Comparison of ENCODE assay signal across 9 mouse cellular contexts in the genomic region with DNA sequence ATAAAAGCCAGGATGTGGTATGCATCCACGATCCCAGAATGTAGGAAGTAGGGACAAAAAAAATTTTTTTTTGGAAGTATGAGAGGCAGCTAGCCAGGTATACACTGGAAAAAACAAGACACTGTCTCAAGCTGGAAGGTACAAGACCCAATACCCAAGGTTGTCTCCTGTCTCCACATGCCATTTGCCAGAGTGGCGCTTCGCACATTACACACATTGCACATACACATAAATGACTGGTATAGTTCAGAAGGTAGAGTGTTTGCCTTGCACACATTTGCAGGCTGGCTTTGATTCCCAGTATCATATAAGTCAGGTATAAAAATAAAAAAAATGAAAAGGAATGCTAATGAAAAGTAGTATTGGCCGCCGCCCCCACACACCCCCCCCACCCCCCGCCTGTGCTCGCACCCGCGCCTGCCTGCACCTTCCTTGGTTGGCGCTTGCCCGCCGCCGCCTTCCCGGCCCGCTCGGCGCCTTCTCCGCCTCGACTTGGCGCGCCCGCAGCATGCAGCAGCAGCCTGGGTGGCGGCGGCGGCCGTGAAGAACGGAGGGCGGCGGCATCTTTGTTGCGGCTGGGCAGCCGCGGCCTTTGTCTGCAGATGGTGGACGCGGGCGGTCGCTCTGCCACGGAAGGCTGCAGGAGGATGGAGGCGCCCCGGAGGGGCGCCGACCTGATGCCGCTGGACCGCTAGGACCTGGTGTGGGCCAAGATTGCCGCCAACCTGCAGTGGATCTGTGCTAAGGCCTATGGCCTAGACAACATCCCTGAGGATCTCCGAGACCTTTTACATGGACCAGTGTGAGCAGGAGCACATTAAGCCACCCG.
DNase-seq lines count a peak whose midpoint lies in the region; ATAC-seq and TF ChIP-seq lines count a peak whose summit lies in the region.
"Had no signal": no experiment of that assay in that cellular context is flagged by ENCODE, and none has a peak within 500 bp of the region (broad histone marks: within the 10 kb centered on the region; RNA-seq: fewer than 3 reads in every experiment).

No protein-coding gene starts in this region.

- H3K9me3 ChIP-seq in heart, embryonic 11.5 days (replicated peaks; ENCODE audit: control insufficient read depth, low read length), result no peaks in the 10 kb centered on the region
- H3K9me3 ChIP-seq in embryonic facial prominence, embryonic 13.5 days, result no peaks in the 10 kb centered on the region
- no peaks in the 10 kb centered on the region for H3K9me3 ChIP-seq in intestine, postnatal 0 days (ENCODE audit: control insufficient read depth)
- H3K9me3 ChIP-seq: G1E had no signal

- no peaks in the 10 kb centered on the region for H3K27me3 ChIP-seq in heart, embryonic 11.5 days (ENCODE audit: control insufficient read depth, insufficient read depth, low read length)
- peaks cover 3% of the 10 kb centered on the region; the same call in 1 of the 2 replicates for H3K27me3 ChIP-seq in embryonic facial prominence, embryonic 13.5 days
- H3K27me3 ChIP-seq in intestine, postnatal 0 days (replicated peaks; ENCODE audit: control insufficient read depth, insufficient read depth, low read length), result no peaks in the 10 kb centered on the region

- H3K9ac ChIP-seq in heart, embryonic 11.5 days (ENCODE audit: low read depth, low read length), result peak overlapping the region; percentile 67
- H3K9ac ChIP-seq in embryonic facial prominence, embryonic 13.5 days, result peak overlapping the region; percentile 67
- no peak overlapping the region for H3K9ac ChIP-seq in intestine, postnatal 0 days (ENCODE audit: low read depth, low read length)

- TF ChIP-seq CTCF in intestine, postnatal 0 days (IDR thresholded peaks at IDR 0.05; ENCODE audit: low read depth), result no peak

- no peak for ATAC-seq in heart, embryonic 11.5 days (replicated peaks; ENCODE audit: insufficient number of reproducible peaks, low FRiP score, low TSS enrichment)
- ATAC-seq in embryonic facial prominence, embryonic 13.5 days (ENCODE audit: insufficient number of reproducible peaks, insufficient read depth, low FRiP score, low TSS enrichment, low read depth), result no peak
- no peak for ATAC-seq in intestine, postnatal 0 days

- WGBS in heart, embryonic 11.5 days (ENCODE audit: insufficient replicate concordance), result 12% methylated on average over 46 of the region's 46 CpGs
- WGBS in embryonic facial prominence, embryonic 13.5 days, result 15% methylated on average over 42 of the region's 46 CpGs
- WGBS in intestine, postnatal 0 days, result 22% methylated on average over 46 of the region's 46 CpGs

- H3K4me3 ChIP-seq in heart, embryonic 11.5 days (ENCODE audit: low read depth, low read length), result peak overlapping the region; percentile 43
- H3K4me3 ChIP-seq in embryonic facial prominence, embryonic 13.5 days, result peak overlapping the region; percentile 37
- H3K4me3 ChIP-seq in intestine, postnatal 0 days (ENCODE audit: low read depth, low read length), result no peak overlapping the region; the same call in 1 of the 2 replicates

- H3K4me2 ChIP-seq in heart, embryonic 11.5 days, result peak overlapping the region; percentile 79
- H3K4me2 ChIP-seq in embryonic facial prominence, embryonic 13.5 days, result peak overlapping the region; percentile 68
- peak overlapping the region; percentile 52 for H3K4me2 ChIP-seq in intestine, postnatal 0 days (replicated peaks; ENCODE audit: low read depth)

- H3K36me3 ChIP-seq in heart, embryonic 11.5 days (ENCODE audit: control insufficient read depth, insufficient read depth, low read length), result no peaks in the 10 kb centered on the region
- peaks cover 17% of the 10 kb centered on the region for H3K36me3 ChIP-seq in embryonic facial prominence, embryonic 13.5 days
- H3K36me3 ChIP-seq in intestine, postnatal 0 days (ENCODE audit: control insufficient read depth, insufficient read depth), result no peaks in the 10 kb centered on the region

- no peak overlapping the region for H3K27ac ChIP-seq in heart, embryonic 11.5 days (ENCODE audit: low read depth, low read length)
- H3K27ac ChIP-seq in embryonic facial prominence, embryonic 13.5 days, result no peak overlapping the region
- H3K27ac ChIP-seq in intestine, postnatal 0 days (ENCODE audit: low read depth, low read length), result no peak overlapping the region

- DNase-seq in heart, adult 18-20 months, result no peak
- peak; percentile 46 for DNase-seq in ZHBTc4 (ENCODE audit: low read depth, low spot score)
- DNase-seq in retina, embryonic 14.5 days (ENCODE audit: low spot score), result peak; percentile 60
- no peak for DNase-seq in urinary bladder, postnatal 4 days (ENCODE audit: low spot score in 2 of 2)
- DNase-seq in gastrocnemius, adult 8-10 months (ENCODE audit: low spot score in 2 of 2), result no peak

- peaks cover 5% of the 10 kb centered on the region; the same call in 1 of the 2 replicates for H3K4me1 ChIP-seq in heart, embryonic 11.5 days (ENCODE audit: control insufficient read depth, insufficient read depth, low read length)
- H3K4me1 ChIP-seq in embryonic facial prominence, embryonic 13.5 days, result peaks cover 28% of the 10 kb centered on the region
- H3K4me1 ChIP-seq in intestine, postnatal 0 days (replicated peaks; ENCODE audit: control insufficient read depth, insufficient read depth, low read length), result no peaks in the 10 kb centered on the region

Comparison
In these comparisons a context has a peak if more than half of its experiments do, and no peak if none do; other contexts are left out.
1. DNase-seq: peak in ZHBTc4 (single experiment) and retina, embryonic 14.5 days (single experiment); none in heart, adult 18-20 months (0 of 2), urinary bladder, postnatal 4 days (0 of 2) and gastrocnemius, adult 8-10 months (0 of 2).
2. Peak in every context shown above with its lines, with median percentiles within 50 percentile points of each other: H3K4me2 ChIP-seq.